Mouse (Mus musculus) layer of hippocampus, postnatal 14 days (tissue): Measurements from ENCODE around the gene Cadps2. TPM values are rescaled to one million over a fixed set of nuclear protein-coding genes. Genes with fewer than 3 reads are reported as not detected.

Source experiments
- total RNA-seq, 2 experiments: library from RNA; stranded (reverse); gene quantifications; 2 replicates each; pipeline ENCODE4 v1.2.3; 2021

Cadps2 gene
- total RNA-seq, 2 experiments from 2014 or later, result 74.0 to 74.6 TPM

Other genes with a start within 250 kb of the Cadps2 start
- 1 to 10 TPM in 1 of 2 experiments, under 1 TPM in 1; 0.67 to 1.4 TPM for gene Rnf133, start 189.1 kb downstream of the Cadps2 start, total RNA-seq
- 1 to 10 TPM in 1 of 2 experiments, under 1 TPM in 1; 0.35 to 1.2 TPM for gene Rnf148, start 184.3 kb downstream of the Cadps2 start, total RNA-seq
- not detected for gene Tas2r118, start 130.6 kb upstream of the Cadps2 start, total RNA-seq